Mouse (Mus musculus): ENCODE measurements around the gene Camkk1. TPM values are rescaled to one million over a fixed set of nuclear protein-coding genes. Genes with fewer than 3 reads are reported as not detected.

Gene Camkk1
- total RNA-seq, 1 experiment from 2014 or later, result 1.8 TPM

- no peak for ATAC-seq (replicated peaks; ENCODE audit: low read depth, poor library complexity, severe bottlenecking)
Observed at GRCm38 (mm10) chr11:73013981-73014380, 4.8 kb upstream of the Camkk1 start.

- ATAC-seq (replicated peaks; ENCODE audit: low read depth, poor library complexity, severe bottlenecking), result no peak
Observed at GRCm38 (mm10) chr11:73014831-73015344, 3.9 kb upstream of the Camkk1 start.

GRCm38 (mm10) chr11:73015391-73016102 is 3.3 kb upstream of the Camkk1 start:
- ATAC-seq (replicated peaks; ENCODE audit: low read depth, poor library complexity, severe bottlenecking), result no peak

- ATAC-seq (replicated peaks; ENCODE audit: low read depth, poor library complexity, severe bottlenecking), result no peak
Observed at GRCm38 (mm10) chr11:73016103-73016420, 2.7 kb upstream of the Camkk1 start.

GRCm38 (mm10) chr11:73019147-73019795 is 463 bp downstream of the Camkk1 start:
- peak; percentile 66 for ATAC-seq (replicated peaks; ENCODE audit: low read depth, poor library complexity, severe bottlenecking)

- ATAC-seq (replicated peaks; ENCODE audit: low read depth, poor library complexity, severe bottlenecking), result no peak
Observed at GRCm38 (mm10) chr11:73020953-73021800, 2.4 kb downstream of the Camkk1 start.

GRCm38 (mm10) chr11:73023099-73023498 is 4.3 kb downstream of the Camkk1 start:
- ATAC-seq (replicated peaks; ENCODE audit: low read depth, poor library complexity, severe bottlenecking), result no peak

- ATAC-seq (replicated peaks; ENCODE audit: low read depth, poor library complexity, severe bottlenecking), result no peak
Observed at GRCm38 (mm10) chr11:73023827-73024226, 5.0 kb downstream of the Camkk1 start.

- ATAC-seq (replicated peaks; ENCODE audit: low read depth, poor library complexity, severe bottlenecking), result peak; percentile 92
Observed at GRCm38 (mm10) chr11:73024236-73024904, 5.6 kb downstream of the Camkk1 start.

GRCm38 (mm10) chr11:73026961-73027360 is 8.2 kb downstream of the Camkk1 start:
- no peak for ATAC-seq (replicated peaks; ENCODE audit: low read depth, poor library complexity, severe bottlenecking)

- ATAC-seq (replicated peaks; ENCODE audit: low read depth, poor library complexity, severe bottlenecking), result peak; percentile 99
Observed at GRCm38 (mm10) chr11:73030821-73031498, 12.2 kb downstream of the Camkk1 start.

- no peak for ATAC-seq (replicated peaks; ENCODE audit: low read depth, poor library complexity, severe bottlenecking)
Observed at GRCm38 (mm10) chr11:73031536-73031935, 12.7 kb downstream of the Camkk1 start.

GRCm38 (mm10) chr11:73036077-73036476 is 17.3 kb downstream of the Camkk1 start:
- no peak for ATAC-seq (replicated peaks; ENCODE audit: low read depth, poor library complexity, severe bottlenecking)

GRCm38 (mm10) chr11:73036889-73037288 is 18.1 kb downstream of the Camkk1 start:
- no peak for ATAC-seq (replicated peaks; ENCODE audit: low read depth, poor library complexity, severe bottlenecking)

GRCm38 (mm10) chr11:73037691-73038090 is 18.9 kb downstream of the Camkk1 start:
- no peak for ATAC-seq (replicated peaks; ENCODE audit: low read depth, poor library complexity, severe bottlenecking)

- ATAC-seq (replicated peaks; ENCODE audit: low read depth, poor library complexity, severe bottlenecking), result peak; percentile 95
Observed at GRCm38 (mm10) chr11:73039102-73039799, 20.4 kb downstream of the Camkk1 start.

GRCm38 (mm10) chr11:73044229-73044755 is 25.5 kb downstream of the Camkk1 start:
- no peak for ATAC-seq (replicated peaks; ENCODE audit: low read depth, poor library complexity, severe bottlenecking)

- 0 out of 2 replicates have a peak, but pooled peaks have one; percentile 14 for ATAC-seq (replicated peaks; ENCODE audit: low read depth, poor library complexity, severe bottlenecking)
Observed at GRCm38 (mm10) chr11:73044789-73045188, 26.0 kb downstream of the Camkk1 start.

- peak; percentile 95 for ATAC-seq (replicated peaks; ENCODE audit: low read depth, poor library complexity, severe bottlenecking)
Observed at GRCm38 (mm10) chr11:73047542-73047996, 28.8 kb downstream of the Camkk1 start, which contains the start of gene Ncbp3. Gene Ncbp3, plus strand, starts transcription at chr11:73047783.
